Mouse (Mus musculus) intestine, embryonic 14.5 days (tissue): ENCODE measurements around the gene Gpr157. TPM values are rescaled to one million over a fixed set of nuclear protein-coding genes. Genes with fewer than 3 reads are reported as not detected.

Source experiments
- ATAC-seq: fragments of 200-750 bp; cut with Nextera tagmentation; replicated peaks from 2 replicates; pipeline ENCODE4 v1.8.0; 2017; ENCODE audit warnings: low read depth, moderate number of reproducible peaks, moderate TSS enrichment, moderate library complexity; ENCODE audit not compliant: low FRiP score, low TSS enrichment
- DNase-seq: peaks from one replicate; pipeline ENCODE4 v3.0.0-alpha.2; 2018; ENCODE audit warnings: low spot score
- H3K27ac ChIP-seq: fragments of 300-500 bp; sonication (generic); 2 replicates; pipeline ENCODE4 v1.5.1; 2014; ENCODE audit warnings: low read depth, mild to moderate bottlenecking, control low read depth
- H3K27me3 ChIP-seq: fragments of 300-500 bp; sonication (generic); replicated peaks from 2 replicates; pipeline ENCODE4 v1.6.1; 2014; ENCODE audit warnings: low read length, control low read depth; ENCODE audit not compliant: control insufficient read depth, insufficient read depth
- H3K36me3 ChIP-seq: fragments of 300-500 bp; sonication (generic); 2 replicates; pipeline ENCODE4 v1.6.1; 2014; ENCODE audit warnings: low read length, control low read depth; ENCODE audit not compliant: control insufficient read depth, insufficient read depth
- H3K4me1 ChIP-seq: fragments of 300-500 bp; sonication (generic); replicated peaks from 2 replicates; pipeline ENCODE4 v1.6.1; 2014; ENCODE audit warnings: low read length, control low read depth, mixed read lengths; ENCODE audit not compliant: control insufficient read depth, insufficient read depth
- H3K4me2 ChIP-seq: fragments of 300-500 bp; sonication (generic); 2 replicates; pipeline ENCODE4 v1.6.1; 2014; ENCODE audit warnings: low read length
- H3K4me3 ChIP-seq: fragments of 300-500 bp; sonication (generic); 2 replicates; pipeline ENCODE4 v1.5.1; 2014; ENCODE audit warnings: low read depth, low read length, control low read depth, mixed read lengths
- H3K9ac ChIP-seq: fragments of 300-500 bp; sonication (generic); 2 replicates; pipeline ENCODE4 v1.6.1; 2014; ENCODE audit warnings: mild to moderate bottlenecking, low read length
- H3K9me3 ChIP-seq: fragments of 300-500 bp; sonication (generic); 2 replicates; pipeline ENCODE4 v1.6.1; 2016; ENCODE audit warnings: low read length, control low read depth; ENCODE audit not compliant: control insufficient read depth
- WGBS: fragments of 180-500 bp; shearing (Covaris S2); extraction: QIAGEN DNeasy Blood & Tissue Kit; methylation state at CpG from one replicate; pipeline ENCODE4 v1.1.7; 2014; 5-methylcytosine and 5-hydroxymethylcytosine counted together
- microRNA counts: library from miRNA; unstranded; fragments of <30 nt; microRNA quantifications from one replicate; lab custom pipeline; 2016
- microRNA-seq: library from miRNA; unstranded; fragments of <30 nt; microRNA quantifications from one replicate; pipeline ENCODE4, GENCODE M21; 2016
- polyA plus RNA-seq: library from polyadenylated mRNA; unstranded; fragments of >200 nt; fragmentation: Nextera tagmentation; extraction: Ambion mirVana; gene quantifications from 2 replicates; pipeline ENCODE4 v1.2.1, GENCODE M21; 2014

Gpr157 gene
- polyA plus RNA-seq, 1 experiment from 2014 or later = 0.42 TPM

DNA sequence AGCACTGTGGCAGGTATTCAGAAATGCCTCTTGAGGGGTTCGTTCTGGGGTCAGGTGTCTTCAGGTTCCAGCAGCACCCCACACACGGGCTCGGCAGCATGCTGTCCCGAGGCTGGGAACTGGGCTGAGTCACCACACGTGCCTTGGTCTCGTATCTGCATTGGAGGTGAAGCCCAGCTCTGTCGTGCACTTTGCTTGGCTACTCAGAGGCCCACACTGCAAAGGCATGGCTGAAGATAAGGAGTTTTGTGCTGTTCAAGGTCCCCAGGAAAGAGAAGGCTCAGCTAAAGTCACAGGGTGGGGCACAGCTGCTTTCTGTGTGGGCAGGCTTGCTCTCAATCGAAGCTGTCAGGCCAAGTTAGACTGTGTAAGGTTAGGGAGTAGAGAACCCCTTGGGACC, 65.3 kb downstream of the Gpr157 start:
- H3K9ac ChIP-seq = no peak overlapping the region
- no peak overlapping the region for H3K4me2 ChIP-seq
- DNase-seq (no peak), ATAC-seq (peak; percentile 82)
- WGBS = 74% methylated on average over 8 of the region's 8 CpGs
- H3K9me3 ChIP-seq = peaks cover 4% of the 10 kb centered on the region; the same call in 1 of the 2 replicates
- no peaks in the 10 kb centered on the region for H3K27me3 ChIP-seq
- no peak overlapping the region for H3K4me3 ChIP-seq
- H3K27ac ChIP-seq = no peak overlapping the region; the same call in 1 of the 2 replicates
- no peaks in the 10 kb centered on the region for H3K36me3 ChIP-seq
- H3K4me1 ChIP-seq = no peaks in the 10 kb centered on the region

DNA sequence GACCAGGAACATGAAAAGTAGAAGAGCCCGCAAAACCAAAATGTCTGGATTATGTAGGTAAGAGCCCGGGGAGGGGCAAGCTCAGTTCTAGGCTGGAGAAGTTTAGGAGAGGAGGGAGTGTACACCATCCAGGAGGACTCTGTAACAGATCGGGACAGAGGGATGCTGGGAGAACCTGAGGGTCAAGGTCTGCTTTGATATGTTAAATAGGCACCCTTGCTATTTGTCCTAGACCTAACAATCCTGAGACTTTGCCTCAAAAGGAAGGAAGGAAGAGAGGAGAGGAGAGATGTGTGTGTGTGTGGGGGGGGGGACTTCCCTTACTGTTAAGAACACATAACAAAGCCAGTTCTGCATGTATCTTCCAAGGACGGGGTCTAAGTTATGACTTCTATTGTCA, 68.1 kb downstream of the Gpr157 start:
- 83% methylated on average over 4 of the region's 4 CpGs for WGBS

More for the DNA sequence above, 68.1 kb downstream of the Gpr157 start:
- DNase-seq (no peak), ATAC-seq (no peak)
- H3K9ac ChIP-seq = no peak overlapping the region
- no peaks in the 10 kb centered on the region for H3K27me3 ChIP-seq
- H3K4me2 ChIP-seq = no peak overlapping the region
- no peaks in the 10 kb centered on the region for H3K4me1 ChIP-seq
- no peaks in the 10 kb centered on the region for H3K36me3 ChIP-seq
- H3K27ac ChIP-seq = no peak overlapping the region
- no peak overlapping the region for H3K4me3 ChIP-seq
- no peaks in the 10 kb centered on the region for H3K9me3 ChIP-seq

MicroRNAs encoded within 50 kb of the gene (microRNA counts, 519-probe panel; counts per million panel counts)
- microRNA mmu-miR-34a (lab: Ali Mortazavi, UCI) = 1,748 counts per million, percentile 10 among the panel's probes with 10 or more counts

Small RNA genes within 50 kb of the gene (microRNA-seq; reads per million reads assigned to microRNA genes)
- 209 reads per million, percentile 66 among the genes with 10 or more reads in this experiment for gene Mir34a

Other genes starting within 250 kb of the Gpr157 start
- 17.0 and 19.9 TPM in 2 replicates for gene Spsb1, start 132.3 kb upstream of the Gpr157 start, polyA plus RNA-seq
- 11.9 and 14.0 TPM in 2 replicates for gene H6pd, start 78.3 kb upstream of the Gpr157 start, polyA plus RNA-seq
- 1.3 and 1.9 TPM in 2 replicates for gene Slc2a5, start 31.9 kb downstream of the Gpr157 start, polyA plus RNA-seq
- not detected in 2 replicates for gene Slc2a7, start 61.6 kb downstream of the Gpr157 start, polyA plus RNA-seq
- gene Car6, start 114.0 kb downstream of the Gpr157 start, polyA plus RNA-seq = not detected in 2 replicates
- gene Eno1, start 149.4 kb downstream of the Gpr157 start, polyA plus RNA-seq = 1,930 and 1,939 TPM in 2 replicates
- 38.0 and 38.1 TPM in 2 replicates for gene Rere, start 194.3 kb downstream of the Gpr157 start, polyA plus RNA-seq